Mouse (Mus musculus) G1E (cell line): ENCODE measurements around the gene Lama5.

Source experiments
- CTCF ChIP-seq: IDR thresholded peaks from 2 replicates; pipeline ENCODE4 v1.5.1; 2012; ENCODE audit warnings: low read depth, low read length, inconsistent platforms, mixed read lengths
- GATA1 ChIP-seq: IDR thresholded peaks from 2 replicates; pipeline ENCODE4 v1.6.1; 2012; ENCODE audit warnings: borderline replicate concordance, low read length, inconsistent platforms, mixed read lengths
- GATA2 ChIP-seq: IDR thresholded peaks from 2 replicates; pipeline ENCODE4 v1.6.1; 2012; ENCODE audit warnings: low read depth, low read length, inconsistent platforms, borderline replicate concordance
- POLR2AphosphoS5 ChIP-seq: IDR thresholded peaks from 2 replicates; pipeline ENCODE4 v1.6.1; 2012; ENCODE audit warnings: low read depth, low read length, inconsistent platforms; ENCODE audit not compliant: insufficient replicate concordance
- TAL1 ChIP-seq: conservative IDR thresholded peaks from 2 replicates; pipeline ENCODE4 v1.6.1; 2012; ENCODE audit warnings: low read depth, low read length, inconsistent platforms, mixed read lengths

- TF ChIP-seq CTCF, result no peak
- no peak for TF ChIP-seq GATA1
- no peak for TF ChIP-seq TAL1
- TF ChIP-seq POLR2AphosphoS5, result no peak
- no peak for TF ChIP-seq GATA2
Measured at GRCm38 (mm10) chr2:180185686-180186085, 40.0 kb downstream of the Lama5 start.
